Mouse (Mus musculus): ENCODE data around the gene Spata22.
"Not testable (repeated sequence)": the region's sequence is repeated elsewhere in the genome, so short reads cannot be mapped to it uniquely, and the experiment has no call there.

The Spata22 gene

GRCm38 (mm10) chr11:73329442-73329841, at the start of gene Spata22, which contains the start of the genes Aspa and Gm49340:
Gene Spata22, plus strand, starts transcription at chr11:73329741.
Gene Aspa, minus strand, starts transcription at chr11:73329596.
Gene Gm49340, plus strand, starts transcription at chr11:73329741.
- no peak for DNase-seq (ENCODE audit: low spot score in 2 of 2)

GRCm38 (mm10) chr11:73280710-73281109, 48.8 kb upstream of the Spata22 start:
- no peak for DNase-seq (ENCODE audit: low spot score in 2 of 2)

GRCm38 (mm10) chr11:73281528-73282027, 48.0 kb upstream of the Spata22 start:
- DNase-seq (ENCODE audit: low spot score in 2 of 2): peak; percentile 76 to 82

- DNase-seq (ENCODE audit: low spot score in 2 of 2): no peak
Measured at GRCm38 (mm10) chr11:73283369-73283768, 46.2 kb upstream of the Spata22 start.

- no peak for DNase-seq (ENCODE audit: low spot score in 2 of 2)
Measured at GRCm38 (mm10) chr11:73283926-73284325, 45.6 kb upstream of the Spata22 start.

- DNase-seq (ENCODE audit: low spot score in 2 of 2): no peak
Measured at GRCm38 (mm10) chr11:73284351-73284750, 45.2 kb upstream of the Spata22 start.

GRCm38 (mm10) chr11:73289621-73290020, 39.9 kb upstream of the Spata22 start:
- no peak for DNase-seq (ENCODE audit: low spot score in 2 of 2)

GRCm38 (mm10) chr11:73303123-73303522, 26.4 kb upstream of the Spata22 start:
- DNase-seq (ENCODE audit: low spot score in 2 of 2): no peak

GRCm38 (mm10) chr11:73315961-73316360, 13.6 kb upstream of the Spata22 start:
- no peak for DNase-seq (ENCODE audit: low spot score in 2 of 2)

- DNase-seq (ENCODE audit: low spot score in 2 of 2): not testable (repeated sequence)
Measured at GRCm38 (mm10) chr11:73318581-73318980, 11.0 kb upstream of the Spata22 start.

- not testable (repeated sequence) for DNase-seq (ENCODE audit: low spot score in 2 of 2)
Measured at GRCm38 (mm10) chr11:73321064-73321463, 8.5 kb upstream of the Spata22 start.

GRCm38 (mm10) chr11:73323906-73324830, 5.4 kb upstream of the Spata22 start:
- no peak for DNase-seq (ENCODE audit: low spot score in 2 of 2)

GRCm38 (mm10) chr11:73326485-73326886, 3.1 kb upstream of the Spata22 start:
- no peak for DNase-seq (ENCODE audit: low spot score in 2 of 2)

- peak in 1 of 2 experiments; percentile 7 for DNase-seq (ENCODE audit: low spot score in 2 of 2)
Measured at GRCm38 (mm10) chr11:73327361-73327760, 2.2 kb upstream of the Spata22 start.

GRCm38 (mm10) chr11:73333357-73333756, 3.8 kb downstream of the Spata22 start:
- no peak for DNase-seq (ENCODE audit: low spot score in 2 of 2)

- DNase-seq (ENCODE audit: low spot score in 2 of 2): no peak
Measured at GRCm38 (mm10) chr11:73336919-73337318, 7.4 kb downstream of the Spata22 start.

- DNase-seq (ENCODE audit: low spot score in 2 of 2): no peak
Measured at GRCm38 (mm10) chr11:73350483-73350882, 20.9 kb downstream of the Spata22 start, which contains the start of gene Olfr20. Gene Olfr20, plus strand, starts transcription at chr11:73350783.

GRCm38 (mm10) chr11:73370946-73371345, 41.4 kb downstream of the Spata22 start, which contains the start of gene Olfr376:
Gene Olfr376, plus strand, starts transcription at chr11:73371246.
- no peak for DNase-seq (ENCODE audit: low spot score in 2 of 2)

GRCm38 (mm10) chr11:73395374-73395773, 65.8 kb downstream of the Spata22 start:
- DNase-seq (ENCODE audit: low spot score in 2 of 2): no peak
